Mouse (Mus musculus) myocyte (in vitro differentiated cells): ENCODE results near the gene Dlgap1. TPM values are rescaled to one million over a fixed set of nuclear protein-coding genes. Genes with fewer than 3 reads are reported as not detected.

Experiments
- H3K27me3 ChIP-seq: one replicate; pipeline ENCODE4 v1.6.1; 2011; ENCODE audit not compliant: control insufficient read depth, insufficient read depth, insufficient read length
- H3K36me3 ChIP-seq: one replicate; pipeline ENCODE4 v1.6.1; 2011; ENCODE audit not compliant: control insufficient read depth, insufficient read depth
- H3K4me2 ChIP-seq: one replicate; pipeline ENCODE4 v1.6.1; 2011; ENCODE audit warnings: low read depth, control low read depth
- H3K4me3 ChIP-seq: one replicate; pipeline ENCODE4 v1.5.1; 2011; ENCODE audit warnings: mild to moderate bottlenecking, control low read depth, moderate library complexity
- H3K79me2 ChIP-seq: one replicate; pipeline ENCODE4 v1.6.1; 2011; ENCODE audit not compliant: control insufficient read depth, insufficient read depth
- H3ac ChIP-seq: one replicate; pipeline ENCODE4 v1.6.1; 2011; ENCODE audit not compliant: control insufficient read depth, insufficient read length
- CEBPB ChIP-seq: IDR thresholded peaks from 2 replicates; pipeline ENCODE4 v1.6.1; 2011; ENCODE audit warnings: mild to moderate bottlenecking, moderate library complexity; ENCODE audit not compliant: poor library complexity, insufficient read depth, severe bottlenecking
- E2F4 ChIP-seq: IDR thresholded peaks from one replicate; pipeline ENCODE4 v1.6.1; 2011; ENCODE audit warnings: mild to moderate bottlenecking, control low read depth, moderate library complexity; ENCODE audit not compliant: insufficient read depth
- MAX ChIP-seq: IDR thresholded peaks from one replicate; pipeline ENCODE4 v1.6.1; 2011; ENCODE audit warnings: low read depth, mild to moderate bottlenecking, control low read depth
- MYOD1 ChIP-seq, 3 experiments: IDR thresholded peaks; one replicate each; pipeline ENCODE4 v1.6.1; 2011; ENCODE audit warnings: control low read depth in 2 of 3, low read depth in 2 of 3, mild to moderate bottlenecking in 2 of 3, moderate library complexity in 1 of 3; ENCODE audit not compliant: insufficient read length in 2 of 3, control insufficient read depth in 1 of 3
- MYOG ChIP-seq, 3 experiments: IDR thresholded peaks; one replicate each; pipeline ENCODE4 v1.6.1; 2011; ENCODE audit warnings: control low read depth in 2 of 3, low read depth in 2 of 3, mild to moderate bottlenecking in 2 of 3; ENCODE audit not compliant: insufficient read length in 2 of 3, control insufficient read depth in 1 of 3, insufficient read depth in 1 of 3
- POLR2A ChIP-seq: IDR thresholded peaks from one replicate; pipeline ENCODE4 v1.6.1; 2011; ENCODE audit warnings: low read depth, mild to moderate bottlenecking, control low read depth, moderate library complexity; ENCODE audit not compliant: insufficient read length
- POLR2AphosphoS2 ChIP-seq: IDR thresholded peaks from one replicate; pipeline ENCODE4 v1.6.1; 2011; ENCODE audit warnings: low read depth, control low read depth; ENCODE audit not compliant: insufficient read length
- REST ChIP-seq: IDR thresholded peaks from one replicate; pipeline ENCODE4 v1.6.1; 2011; ENCODE audit warnings: mild to moderate bottlenecking, control low read depth, moderate library complexity; ENCODE audit not compliant: insufficient read depth, insufficient read length
- SRF ChIP-seq: IDR thresholded peaks from one replicate; pipeline ENCODE4 v1.6.1; 2011; ENCODE audit warnings: low read depth; ENCODE audit not compliant: control insufficient read depth, insufficient read length
- TCF12 ChIP-seq: IDR thresholded peaks from one replicate; pipeline ENCODE4 v1.6.1; 2011; ENCODE audit warnings: mild to moderate bottlenecking, control low read depth; ENCODE audit not compliant: poor library complexity, insufficient read depth, severe bottlenecking
- TCF3 ChIP-seq: IDR thresholded peaks from one replicate; pipeline ENCODE4 v1.6.1; 2011; ENCODE audit warnings: low read depth, control low read depth; ENCODE audit not compliant: insufficient read length
- USF1 ChIP-seq: IDR thresholded peaks from one replicate; pipeline ENCODE4 v1.6.1; 2011; ENCODE audit warnings: low read depth, mild to moderate bottlenecking, control low read depth, moderate library complexity
- polyA plus RNA-seq: library from polyadenylated mRNA; unstranded; fragments of >200 nt; fragmentation: generic; extraction: Trizol; gene quantifications from one replicate; pipeline ENCODE4 v1.2.1, GENCODE M21; 2012; ENCODE audit warnings: missing spikeins

The Dlgap1 gene
- polyA plus RNA-seq, 1 experiment, result 0.31 TPM

DNA sequence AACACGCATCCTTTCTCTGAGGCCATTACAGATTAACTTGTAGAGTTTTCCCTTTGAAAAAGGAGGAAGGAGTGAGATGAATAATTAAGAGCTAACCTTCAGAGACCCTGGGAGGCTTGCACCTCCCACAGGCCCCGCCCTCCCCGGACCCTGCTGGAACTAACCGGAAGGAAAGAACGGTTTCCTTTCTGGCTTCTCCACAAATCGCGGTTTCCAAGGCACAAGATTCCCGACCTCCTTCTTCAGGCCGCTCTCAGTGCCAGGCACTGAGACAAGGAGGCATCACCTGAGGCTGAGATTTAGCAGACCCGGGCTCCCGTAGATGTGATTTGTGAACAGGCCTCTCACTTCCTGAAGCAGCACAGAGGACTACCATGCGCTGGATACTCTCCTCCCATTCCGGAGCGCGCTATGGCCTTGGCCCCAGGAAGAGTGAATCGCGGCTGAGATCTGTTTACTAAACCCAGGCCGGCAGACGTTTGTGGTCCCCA lies 782.3 kb downstream of the Dlgap1 start:
- no peaks in the 10 kb centered on the region for H3K27me3 ChIP-seq
- no peaks in the 10 kb centered on the region for H3K79me2 ChIP-seq
- no peak overlapping the region for H3K4me3 ChIP-seq

DNA sequence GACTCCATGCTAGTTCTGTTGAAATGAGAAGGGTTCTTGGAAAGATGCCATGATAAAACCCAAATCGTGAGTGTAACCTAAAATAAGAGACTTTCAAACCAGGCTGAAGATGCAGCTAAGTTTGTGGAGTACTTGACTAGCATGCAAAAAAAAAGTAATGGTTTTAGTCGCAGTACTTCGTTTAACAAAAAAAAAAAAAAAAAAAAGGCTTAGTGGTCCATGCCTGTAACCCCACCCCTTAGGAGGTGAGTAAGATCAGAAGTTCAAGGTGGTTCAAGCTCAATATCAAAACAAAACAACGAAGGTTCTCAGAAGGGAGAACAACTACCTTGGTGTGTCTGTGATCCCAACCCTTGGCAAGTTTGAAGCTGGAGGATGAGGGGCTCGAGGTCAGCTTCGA lies 782.8 kb downstream of the Dlgap1 start:
- Histone ChIP-seq H3K4me2 (no peak overlapping the region), H3K4me3 (no peak overlapping the region), H3K79me2 (no peaks in the 10 kb centered on the region), H3K36me3 (no peaks in the 10 kb centered on the region), H3ac (no peak overlapping the region), H3K27me3 (no peaks in the 10 kb centered on the region)
- TF ChIP-seq POLR2AphosphoS2 (no peak), E2F4 (no peak), MYOG (IDR thresholded peaks at IDR 0.05; ENCODE audit: control insufficient read depth in 1 of 3, insufficient read depth in 1 of 3, insufficient read length in 2 of 3, low read depth in 2 of 3) (no peak), CEBPB (no peak), TCF3 (no peak), MYOD1 (IDR thresholded peaks at IDR 0.05; ENCODE audit: control insufficient read depth in 1 of 3, insufficient read length in 2 of 3, low read depth in 2 of 3) (no peak), TCF12 (no peak), MAX (no peak), POLR2A (no peak)

More for the DNA sequence above, 782.3 kb downstream of the Dlgap1 start:
- TF ChIP-seq SRF (no peak), CEBPB (no peak), TCF12 (no peak), E2F4 (no peak), TCF3 (no peak), REST (no peak), MYOG (IDR thresholded peaks at IDR 0.05; ENCODE audit: control insufficient read depth in 1 of 3, insufficient read depth in 1 of 3, insufficient read length in 2 of 3, low read depth in 2 of 3) (no peak), POLR2A (no peak), USF1 (no peak), MAX (no peak), MYOD1 (IDR thresholded peaks at IDR 0.05; ENCODE audit: control insufficient read depth in 1 of 3, insufficient read length in 2 of 3, low read depth in 2 of 3) (no peak), POLR2AphosphoS2 (no peak)
- no peak overlapping the region for H3K4me2 ChIP-seq
- no peak overlapping the region for H3ac ChIP-seq
- no peaks in the 10 kb centered on the region for H3K36me3 ChIP-seq

DNA sequence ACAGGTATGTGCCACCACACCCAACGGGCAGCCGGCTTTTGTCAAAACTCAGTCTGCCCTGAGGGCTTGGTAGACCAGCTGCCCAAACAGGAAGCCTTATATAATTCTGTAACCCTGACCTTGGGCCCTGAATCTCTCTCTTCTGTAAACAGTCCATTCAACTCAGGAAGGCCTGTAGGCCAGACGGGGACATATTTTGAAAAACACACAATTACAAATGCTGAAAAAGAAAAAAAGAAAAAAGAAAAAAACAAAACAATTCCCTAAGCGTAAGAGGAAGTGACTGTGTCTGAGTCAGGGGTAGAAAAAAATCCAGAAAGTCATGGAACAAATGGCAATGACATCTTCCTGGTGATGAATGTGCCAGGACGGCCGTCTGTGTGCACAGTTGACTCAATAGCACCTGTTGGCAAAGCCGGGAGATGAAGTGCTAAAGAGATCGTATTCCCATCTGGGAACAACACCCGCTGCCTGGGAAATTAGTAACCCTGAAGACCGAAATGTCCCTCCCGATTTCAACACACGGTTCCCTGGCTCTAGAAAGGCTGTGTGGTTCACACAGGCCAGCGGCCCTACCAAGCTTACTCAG lies 784.7 kb downstream of the Dlgap1 start:
- H3K27me3 ChIP-seq, result no peaks in the 10 kb centered on the region
- no peak overlapping the region for H3ac ChIP-seq
- H3K36me3 ChIP-seq, result no peaks in the 10 kb centered on the region
- peak overlapping the region; percentile 100 for H3K4me2 ChIP-seq
- peak; percentile 94 for TF ChIP-seq TCF12
- TF ChIP-seq MYOD1 (IDR thresholded peaks at IDR 0.05; ENCODE audit: control insufficient read depth in 1 of 3, insufficient read length in 2 of 3, low read depth in 2 of 3), result peak; percentile 58 to 97 (median 87)
- no peak for TF ChIP-seq REST
- TF ChIP-seq MYOG (IDR thresholded peaks at IDR 0.05; ENCODE audit: control insufficient read depth in 1 of 3, insufficient read depth in 1 of 3, insufficient read length in 2 of 3, low read depth in 2 of 3), result peak; percentile 37 to 92 (median 80)
- TF ChIP-seq TCF3, result peak; percentile 76
- peak; percentile 82 for TF ChIP-seq CEBPB
- no peak for TF ChIP-seq POLR2A
- H3K79me2 ChIP-seq, result no peaks in the 10 kb centered on the region
- no peak overlapping the region for H3K4me3 ChIP-seq

DNA sequence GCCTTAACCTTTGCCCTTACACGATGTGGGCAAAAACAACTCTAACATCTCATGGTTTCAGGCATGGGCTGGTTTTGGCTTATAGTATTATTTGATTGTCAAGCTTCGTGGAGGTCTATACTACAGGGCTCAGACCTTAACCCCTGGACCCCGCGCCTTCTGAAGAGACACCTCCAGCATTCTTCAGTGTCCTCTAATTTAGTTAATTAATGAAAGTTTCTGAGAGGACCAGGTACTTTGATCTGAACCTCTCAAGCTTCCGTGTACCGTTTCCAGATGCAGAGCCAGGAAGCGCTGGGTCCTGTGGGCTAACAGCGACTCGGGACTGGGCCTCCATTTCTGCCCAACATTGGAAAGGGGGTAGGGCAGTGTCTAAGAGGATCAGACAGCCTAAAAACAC lies 785.2 kb downstream of the Dlgap1 start:
- Histone ChIP-seq H3K79me2 (no peaks in the 10 kb centered on the region), H3K4me3 (no peak overlapping the region), H3K36me3 (no peaks in the 10 kb centered on the region), H3K27me3 (no peaks in the 10 kb centered on the region), H3ac (no peak overlapping the region), H3K4me2 (peak overlapping the region; percentile 100)
- no peak for TF ChIP-seq CEBPB
- TF ChIP-seq TCF3, result no peak
- no peak for TF ChIP-seq REST
- no peak for TF ChIP-seq E2F4

DNA sequence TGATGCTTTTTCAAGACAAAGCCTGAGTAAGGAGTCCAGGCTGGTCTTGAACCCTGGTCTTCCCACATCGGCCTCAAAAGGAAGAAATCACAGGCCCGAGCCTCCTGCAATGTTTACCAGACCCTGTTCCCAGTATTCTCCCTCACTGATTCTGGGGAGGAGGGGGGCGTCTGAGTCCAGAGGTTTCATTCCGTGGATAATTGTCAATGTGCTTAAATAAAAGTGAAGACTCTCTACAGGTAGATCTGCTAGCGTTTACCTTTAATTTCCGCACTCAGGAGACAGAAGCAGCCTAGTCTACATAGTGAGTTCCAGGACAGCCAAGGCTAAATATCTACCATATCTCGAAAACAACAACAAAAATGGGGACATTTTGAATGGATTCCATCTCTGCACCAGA lies 785.8 kb downstream of the Dlgap1 start:
- no peaks in the 10 kb centered on the region for H3K79me2 ChIP-seq
- H3K36me3 ChIP-seq, result no peaks in the 10 kb centered on the region
- H3K27me3 ChIP-seq, result no peaks in the 10 kb centered on the region
- H3K4me2 ChIP-seq, result peak overlapping the region; percentile 100
- H3K4me3 ChIP-seq, result peak overlapping the region; percentile 23
- TF ChIP-seq TCF12 (no peak), POLR2A (no peak), CEBPB (no peak), MYOG (IDR thresholded peaks at IDR 0.05; ENCODE audit: control insufficient read depth in 1 of 3, insufficient read depth in 1 of 3, insufficient read length in 2 of 3, low read depth in 2 of 3) (no peak), USF1 (no peak), E2F4 (no peak), SRF (no peak), REST (no peak), MYOD1 (IDR thresholded peaks at IDR 0.05; ENCODE audit: control insufficient read depth in 1 of 3, insufficient read length in 2 of 3, low read depth in 2 of 3) (no peak), MAX (no peak), TCF3 (no peak), POLR2AphosphoS2 (no peak)
- no peak overlapping the region for H3ac ChIP-seq
